Mouse (Mus musculus) heart, adult 2 months (tissue): ENCODE results near the gene Fance. TPM values are rescaled to one million over a fixed set of nuclear protein-coding genes. Genes with fewer than 3 reads are reported as not detected.
A peak's percentile ranks its signal among the peaks of the same experiment; 100 is the strongest.

Experiments used
- DNase-seq, 2 experiments: peaks; one replicate each; pipeline ENCODE4 v3.0.0; 2021
- H3K27ac ChIP-seq: fragments of 200-600 bp; 2 replicates; pipeline ENCODE4 v1.8.1; 2022
- H3K27me3 ChIP-seq: fragments of 200-500 bp; 2 replicates; pipeline ENCODE4 v1.6.1; 2012; ENCODE audit warnings: mild to moderate bottlenecking, low read length, inconsistent platforms, mixed read lengths; ENCODE audit not compliant: control insufficient read depth, insufficient read depth
- H3K36me3 ChIP-seq: fragments of 200-500 bp; 2 replicates; pipeline ENCODE4 v1.6.1; 2012; ENCODE audit warnings: low read length, inconsistent platforms; ENCODE audit not compliant: control insufficient read depth, insufficient read depth
- H3K4me1 ChIP-seq: fragments of 200-500 bp; 2 replicates; pipeline ENCODE4 v1.6.1; 2011; ENCODE audit warnings: low read length; ENCODE audit not compliant: control insufficient read depth, insufficient read depth
- H3K4me3 ChIP-seq: fragments of 200-600 bp; 2 replicates; pipeline ENCODE4 v1.8.1; 2022
- H3K79me2 ChIP-seq: fragments of 200-500 bp; replicated peaks from 2 replicates; pipeline ENCODE4 v1.6.1; 2012; ENCODE audit warnings: mild to moderate bottlenecking, inconsistent platforms, low read length, moderate library complexity, mixed read lengths; ENCODE audit not compliant: control insufficient read depth, insufficient read depth
- H3K9ac ChIP-seq: fragments of 200-500 bp; 2 replicates; pipeline ENCODE4 v1.6.1; 2012; ENCODE audit warnings: low read depth, mild to moderate bottlenecking, control low read depth, inconsistent platforms, low read length, mixed read lengths
- CTCF ChIP-seq: fragments of 200-600 bp; IDR thresholded peaks from 2 replicates; pipeline ENCODE4 v1.8.1; 2022; ENCODE audit warnings: antibody characterized with exemption, mild to moderate bottlenecking, moderate library complexity
- EP300 ChIP-seq: fragments of 200-500 bp; IDR thresholded peaks from 2 replicates; pipeline ENCODE4 v1.6.1; 2011; ENCODE audit warnings: low read depth, low read length, control low read depth; ENCODE audit not compliant: insufficient read depth
- POLR2A ChIP-seq: fragments of 200-500 bp; IDR thresholded peaks from 2 replicates; pipeline ENCODE4 v1.6.1; 2011; ENCODE audit warnings: mild to moderate bottlenecking, low read depth, low read length, control low read depth; ENCODE audit not compliant: insufficient read depth
- WGBS: fragments of 180-500 bp; shearing (Covaris S2); methylation state at CpG from one replicate; pipeline ENCODE4 v1.1.7; 2018; 5-methylcytosine and 5-hydroxymethylcytosine counted together
- intact Hi-C: fragments of 180-260 bp; cut with DNase I; formaldehyde crosslinking; loops from one replicate; pipeline ENCODE4 v1.15.1; 2025
- polyA plus RNA-seq: library from polyadenylated mRNA; depleted of rRNA; stranded (reverse); fragments of >200 nt; gene quantifications from 2 replicates; pipeline ENCODE4 v1.2.3, GENCODE M21; 2012
- total RNA-seq, 2 experiments: library from RNA; stranded (reverse); gene quantifications; 2 replicates each; pipeline ENCODE4 v1.2.3; 2021

The Fance gene
- total and polyA plus RNA-seq, 3 experiments: 11.2 to 12.0 (median 11.8) TPM

DNA sequence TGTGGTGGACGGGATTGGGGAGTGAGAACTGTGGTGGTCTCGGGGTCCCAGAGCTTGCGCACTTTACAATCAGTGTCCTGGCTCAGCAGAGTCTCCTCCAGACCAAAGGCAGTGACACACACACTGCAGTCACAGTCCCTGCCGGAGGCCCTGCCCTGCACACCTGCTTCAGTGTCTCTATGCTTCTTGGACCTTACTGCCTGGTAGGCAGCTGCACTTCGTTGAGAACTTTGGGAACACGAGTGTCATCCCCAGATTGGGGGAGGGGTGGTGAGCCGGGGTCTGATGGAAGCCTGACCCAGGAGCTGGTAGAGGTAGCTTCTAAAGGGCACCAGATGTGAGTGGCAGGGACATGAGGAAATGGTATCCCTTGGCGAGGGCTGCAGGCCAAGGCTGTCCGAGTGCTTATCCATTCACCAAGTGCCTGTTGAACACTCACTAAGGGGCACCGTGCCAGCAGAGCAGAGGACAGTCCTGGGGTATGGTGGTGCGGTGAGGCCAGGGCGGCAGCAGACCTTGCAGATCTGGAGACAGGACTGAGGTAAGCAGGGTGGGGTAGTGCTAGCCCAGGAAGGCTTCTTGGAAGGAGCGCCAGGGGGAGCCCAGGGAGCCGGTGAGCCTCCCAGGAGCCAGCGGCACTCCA lies 33.4 kb upstream of the Fance start:
- Histone ChIP-seq H3K9ac (no peak overlapping the region), H3K27me3 (no peaks in the 10 kb centered on the region), H3K4me3 (no peak overlapping the region), H3K36me3 (no peaks in the 10 kb centered on the region), H3K79me2 (peaks cover 4% of the 10 kb centered on the region; the same call in 1 of the 2 replicates), H3K27ac (no peak overlapping the region), H3K4me1 (peaks cover 10% of the 10 kb centered on the region)
- peak; percentile 66 to 74 for DNase-seq
- 55% methylated on average over 15 of the region's 15 CpGs for WGBS
- intact Hi-C loops: no loop called here
- TF ChIP-seq POLR2A: no peak

- H3K4me3 ChIP-seq: no peak overlapping the region
- H3K4me1 ChIP-seq: peaks cover 10% of the 10 kb centered on the region
- no peaks in the 10 kb centered on the region for H3K36me3 ChIP-seq
- 55% methylated on average over 7 of the region's 7 CpGs for WGBS
- H3K27me3 ChIP-seq: no peaks in the 10 kb centered on the region
- no peak overlapping the region for H3K9ac ChIP-seq
- intact Hi-C loops: no loop called here
- TF ChIP-seq POLR2A: no peak
- TF ChIP-seq EP300: no peak
- no peak for TF ChIP-seq CTCF
- H3K27ac ChIP-seq: no peak overlapping the region
- peaks cover 4% of the 10 kb centered on the region; the same call in 1 of the 2 replicates for H3K79me2 ChIP-seq
- no peak for DNase-seq
These were observed 32.9 kb upstream of the Fance start for GRCm38 (mm10) chr17:28280423-28280800.

GRCm38 (mm10) chr17:28280831-28281377 lies 32.4 kb upstream of the Fance start:
- H3K4me1 ChIP-seq: peaks cover 10% of the 10 kb centered on the region
- no peak for TF ChIP-seq POLR2A
- no peak for TF ChIP-seq CTCF
- TF ChIP-seq EP300: no peak
- H3K9ac ChIP-seq: no peak overlapping the region
- no peak for DNase-seq
- H3K4me3 ChIP-seq: no peak overlapping the region
- no peak overlapping the region for H3K27ac ChIP-seq
- WGBS: 36% methylated on average over 5 of the region's 5 CpGs
- H3K27me3 ChIP-seq: no peaks in the 10 kb centered on the region
- H3K36me3 ChIP-seq: no peaks in the 10 kb centered on the region
- H3K79me2 ChIP-seq: peaks cover 4% of the 10 kb centered on the region; the same call in 1 of the 2 replicates
- intact Hi-C loops: no loop called here

- no peak for TF ChIP-seq POLR2A
- TF ChIP-seq EP300: no peak
- TF ChIP-seq CTCF: no peak
- Histone ChIP-seq H3K9ac (no peak overlapping the region), H3K4me3 (no peak overlapping the region), H3K4me1 (peaks cover 10% of the 10 kb centered on the region), H3K27me3 (no peaks in the 10 kb centered on the region), H3K27ac (no peak overlapping the region), H3K36me3 (no peaks in the 10 kb centered on the region), H3K79me2 (peaks cover 4% of the 10 kb centered on the region; the same call in 1 of the 2 replicates)
- intact Hi-C loops: no loop called here
- 88% methylated on average over 7 of the region's 7 CpGs for WGBS
- DNase-seq: no peak
These were observed 31.4 kb upstream of the Fance start for GRCm38 (mm10) chr17:28281866-28282441.

- no peak overlapping the region for H3K9ac ChIP-seq
- peaks cover 16% of the 10 kb centered on the region for H3K4me1 ChIP-seq
- no peak overlapping the region for H3K27ac ChIP-seq
- H3K36me3 ChIP-seq: no peaks in the 10 kb centered on the region
- no peak for DNase-seq
- no peak for TF ChIP-seq CTCF
- TF ChIP-seq POLR2A: no peak
- TF ChIP-seq EP300: no peak
- 92% methylated on average over 10 of the region's 10 CpGs for WGBS
- intact Hi-C loops: no loop called here
- 0 out of 2 replicates have a peak, but pooled peaks cover 1% of the 10 kb centered on the region for H3K79me2 ChIP-seq
- no peak overlapping the region for H3K4me3 ChIP-seq
- no peaks in the 10 kb centered on the region for H3K27me3 ChIP-seq
These were observed 30.1 kb upstream of the Fance start for GRCm38 (mm10) chr17:28283199-28283598.

DNA sequence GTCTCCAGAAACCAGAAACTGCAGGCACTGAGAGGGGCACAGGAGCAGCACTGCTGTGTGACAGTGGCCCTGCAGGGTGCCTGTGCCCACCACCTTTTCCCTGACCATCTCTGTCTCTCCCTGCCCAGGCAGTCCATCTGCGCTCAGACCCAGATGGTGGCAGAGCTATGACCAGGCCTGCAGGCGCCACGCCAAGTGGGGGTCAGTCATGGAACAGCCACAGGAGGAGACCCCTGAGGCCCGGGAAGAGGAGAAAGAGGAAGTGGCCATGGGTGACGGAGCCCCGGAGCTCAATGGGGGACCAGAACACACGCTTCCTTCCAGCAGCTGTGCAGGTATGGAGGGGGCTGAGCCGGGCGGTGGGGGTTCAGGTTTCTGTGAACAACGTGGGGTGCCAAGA lies 27.2 kb upstream of the Fance start:
- Histone ChIP-seq H3K27ac (no peak overlapping the region), H3K79me2 (0 out of 2 replicates have a peak, but pooled peaks cover 1% of the 10 kb centered on the region), H3K4me1 (peaks cover 10% of the 10 kb centered on the region), H3K27me3 (no peaks in the 10 kb centered on the region), H3K4me3 (no peak overlapping the region), H3K9ac (no peak overlapping the region), H3K36me3 (no peaks in the 10 kb centered on the region)
- TF ChIP-seq EP300: no peak
- intact Hi-C loops: no loop called here
- DNase-seq: no peak
- 88% methylated on average over 10 of the region's 10 CpGs for WGBS
